Mouse (Mus musculus) embryonic facial prominence, embryonic 12.5 days (tissue): ENCODE results near the gene Eya2. TPM values are rescaled to one million over a fixed set of nuclear protein-coding genes. Genes with fewer than 3 reads are reported as not detected.
A peak's percentile ranks its signal among the peaks of the same experiment; 100 is the strongest.

Source experiments
- ATAC-seq: fragments of 200-750 bp; cut with Nextera tagmentation; 2 replicates; pipeline ENCODE4 v1.8.0; 2017; ENCODE audit not compliant: insufficient number of reproducible peaks, insufficient read depth, low FRiP score, low TSS enrichment
- H3K27ac ChIP-seq: fragments of 300-500 bp; sonication (generic); 2 replicates; pipeline ENCODE4 v1.5.1; 2016; ENCODE audit warnings: mild to moderate bottlenecking
- H3K27me3 ChIP-seq: fragments of 300-500 bp; sonication (generic); 2 replicates; pipeline ENCODE4 v1.6.1; 2016; ENCODE audit warnings: mild to moderate bottlenecking, moderate library complexity
- H3K36me3 ChIP-seq: fragments of 300-500 bp; sonication (generic); 2 replicates; pipeline ENCODE4 v1.6.1; 2016; ENCODE audit warnings: mild to moderate bottlenecking
- H3K4me1 ChIP-seq: fragments of 300-500 bp; sonication (generic); 2 replicates; pipeline ENCODE4 v1.6.1; 2016
- H3K4me2 ChIP-seq: fragments of 300-500 bp; sonication (generic); replicated peaks from 2 replicates; pipeline ENCODE4 v1.6.1; 2016; ENCODE audit warnings: mild to moderate bottlenecking, moderate library complexity
- H3K4me3 ChIP-seq: fragments of 300-500 bp; sonication (generic); 2 replicates; pipeline ENCODE4 v1.5.1; 2016; ENCODE audit warnings: mild to moderate bottlenecking
- H3K9ac ChIP-seq: fragments of 300-500 bp; sonication (generic); 2 replicates; pipeline ENCODE4 v1.6.1; 2016; ENCODE audit warnings: mild to moderate bottlenecking, moderate library complexity
- H3K9me3 ChIP-seq: fragments of 300-500 bp; sonication (generic); 2 replicates; pipeline ENCODE4 v1.6.1; 2016; ENCODE audit warnings: mild to moderate bottlenecking, moderate library complexity
- WGBS: fragments of 180-500 bp; shearing (Covaris S2); methylation state at CpG from one replicate; pipeline ENCODE4 v1.1.7; 2016; 5-methylcytosine and 5-hydroxymethylcytosine counted together
- polyA plus RNA-seq: library from polyadenylated mRNA; unstranded; fragments of >200 nt; fragmentation: Nextera tagmentation; extraction: Ambion mirVana; gene quantifications from 2 replicates; pipeline ENCODE4 v1.2.1, GENCODE M21; 2016

Eya2 gene
- polyA plus RNA-seq, 1 experiment from 2014 or later, result 22.5 TPM

DNA sequence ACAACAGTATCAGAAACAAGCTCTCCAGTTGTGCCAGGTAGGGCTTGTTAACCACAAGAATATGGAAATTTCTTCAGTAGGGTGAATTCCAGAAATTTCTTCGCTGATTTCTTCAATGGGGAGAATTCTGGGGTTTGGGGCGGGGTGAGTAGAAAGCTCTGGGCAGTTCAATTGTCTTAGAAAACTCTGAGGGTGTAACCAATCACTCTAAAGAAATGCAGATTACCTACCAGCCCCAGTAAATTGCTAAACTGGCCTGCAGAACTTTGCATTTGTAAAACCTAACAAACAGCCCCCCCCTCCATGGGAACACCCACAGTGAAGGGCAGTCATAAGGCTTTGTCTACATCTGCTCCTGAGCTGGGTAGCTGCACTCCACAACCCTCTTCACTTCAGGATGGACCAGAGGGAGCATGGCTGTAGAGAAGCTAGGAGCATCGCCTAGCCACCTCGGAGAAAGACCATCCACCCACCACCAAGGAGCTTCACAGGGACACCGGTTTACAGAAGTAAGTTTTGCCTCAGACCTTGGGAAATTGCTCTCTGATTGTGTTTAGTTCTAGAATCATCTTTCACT is 215.2 kb downstream of the Eya2 start:
- H3K9me3 ChIP-seq, result no peaks in the 10 kb centered on the region
- no peak for ATAC-seq
- no peak overlapping the region for H3K4me3 ChIP-seq
- H3K4me2 ChIP-seq, result no peak overlapping the region
- peaks cover 92% of the 10 kb centered on the region for H3K36me3 ChIP-seq
- 85% methylated on average over 5 of the region's 5 CpGs for WGBS
- H3K9ac ChIP-seq, result no peak overlapping the region
- no peak overlapping the region for H3K27ac ChIP-seq
- no peaks in the 10 kb centered on the region for H3K4me1 ChIP-seq
- H3K27me3 ChIP-seq, result no peaks in the 10 kb centered on the region

DNA sequence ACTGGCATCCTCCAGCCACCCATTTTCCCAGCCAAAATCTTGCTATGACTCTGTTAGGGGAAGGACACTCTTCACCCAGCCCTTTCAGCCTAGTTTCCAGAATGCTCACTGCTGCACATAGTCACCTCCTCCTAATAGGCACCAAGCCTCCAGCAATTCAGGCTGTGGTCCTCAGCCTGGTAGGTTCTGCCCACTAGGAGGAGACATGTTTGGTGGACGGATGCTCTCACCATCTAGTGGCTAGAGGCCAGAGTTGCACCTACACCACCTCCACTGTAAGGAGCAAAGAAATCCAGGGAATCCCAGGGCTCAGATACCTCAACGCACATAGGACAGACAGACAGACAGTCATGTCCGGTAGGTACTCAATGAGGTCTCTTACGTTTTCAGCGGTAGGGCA is 216.7 kb downstream of the Eya2 start:
- no peak overlapping the region for H3K4me2 ChIP-seq
- no peaks in the 10 kb centered on the region for H3K27me3 ChIP-seq
- no peak overlapping the region for H3K27ac ChIP-seq
- H3K4me1 ChIP-seq, result no peaks in the 10 kb centered on the region
- H3K9ac ChIP-seq, result no peak overlapping the region
- H3K9me3 ChIP-seq, result no peaks in the 10 kb centered on the region
- 57% methylated on average over 5 of the region's 5 CpGs for WGBS
- peaks cover 91% of the 10 kb centered on the region for H3K36me3 ChIP-seq
- no peak overlapping the region for H3K4me3 ChIP-seq
- no peak for ATAC-seq

DNA sequence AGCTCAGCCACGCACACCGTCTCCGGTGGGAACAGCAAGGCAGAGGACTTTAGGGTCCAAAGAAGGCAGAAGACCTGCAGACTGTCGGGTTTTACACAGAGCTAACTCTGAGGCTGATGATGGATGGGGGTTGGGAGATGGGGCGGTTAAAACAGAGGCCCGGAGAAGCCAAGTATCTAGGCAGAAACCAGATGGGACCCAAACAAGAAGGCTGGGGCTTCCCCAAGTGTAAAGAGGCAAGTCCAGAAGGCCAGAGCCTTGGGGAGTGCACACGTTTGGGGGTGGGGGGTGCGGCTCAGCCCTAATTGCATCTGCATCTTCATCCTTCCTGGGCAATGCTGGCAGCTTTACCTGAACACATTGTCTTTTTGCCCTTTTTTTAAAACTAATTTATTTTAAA is 218.1 kb downstream of the Eya2 start:
- no peak overlapping the region for H3K9ac ChIP-seq
- H3K36me3 ChIP-seq, result peaks cover 93% of the 10 kb centered on the region
- H3K27me3 ChIP-seq, result no peaks in the 10 kb centered on the region
- no peaks in the 10 kb centered on the region for H3K9me3 ChIP-seq
- no peak for ATAC-seq
- no peak overlapping the region for H3K4me3 ChIP-seq
- no peak overlapping the region for H3K4me2 ChIP-seq
- WGBS, result 80% methylated on average over 8 of the region's 8 CpGs
- no peak overlapping the region for H3K27ac ChIP-seq
- no peaks in the 10 kb centered on the region for H3K4me1 ChIP-seq

DNA sequence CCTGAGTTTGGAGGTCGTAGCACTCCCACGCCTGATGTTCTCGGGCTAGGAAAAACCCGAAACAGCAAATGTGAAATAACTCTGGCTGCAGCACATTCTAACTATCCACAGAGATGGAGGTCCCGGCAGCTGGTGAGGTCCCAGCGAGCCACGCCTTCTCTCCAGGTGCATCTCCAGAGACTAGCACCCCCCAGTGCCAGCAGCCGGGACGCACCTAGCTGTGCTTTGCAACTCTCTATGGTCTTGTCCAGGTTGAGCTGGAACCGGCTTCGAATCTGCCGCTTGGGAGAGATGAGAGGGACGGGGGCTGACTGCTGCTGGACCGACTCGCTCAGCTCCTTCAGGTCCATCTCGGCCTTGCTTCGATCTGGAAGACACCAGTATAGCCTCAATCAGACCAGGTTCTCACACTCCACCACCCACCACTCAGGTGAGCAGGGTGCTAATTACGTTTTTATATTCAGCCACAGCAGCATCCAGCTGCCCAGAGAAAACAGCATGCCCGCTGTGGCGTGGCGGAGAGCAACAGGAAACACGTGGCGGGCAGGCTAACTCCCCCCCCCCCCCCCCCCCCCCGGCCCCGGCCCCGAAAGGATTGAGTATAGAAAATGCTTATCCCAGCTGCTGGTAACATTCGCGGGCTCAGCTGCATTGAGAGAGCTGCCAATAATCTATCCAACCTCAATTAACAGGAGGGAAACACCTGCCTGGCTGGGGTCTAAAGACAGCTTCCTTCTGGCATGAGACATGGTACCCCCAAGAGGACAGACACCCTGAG is 220.5 kb downstream of the Eya2 start:
- no peak overlapping the region for H3K27ac ChIP-seq
- no peaks in the 10 kb centered on the region for H3K27me3 ChIP-seq
- WGBS, result 87% methylated on average over 25 of the region's 28 CpGs
- no peaks in the 10 kb centered on the region for H3K4me1 ChIP-seq
- peaks cover 86% of the 10 kb centered on the region for H3K36me3 ChIP-seq
- H3K4me2 ChIP-seq, result no peak overlapping the region
- H3K9me3 ChIP-seq, result no peaks in the 10 kb centered on the region
- H3K9ac ChIP-seq, result no peak overlapping the region
- H3K4me3 ChIP-seq, result no peak overlapping the region
- ATAC-seq, result no peak

DNA sequence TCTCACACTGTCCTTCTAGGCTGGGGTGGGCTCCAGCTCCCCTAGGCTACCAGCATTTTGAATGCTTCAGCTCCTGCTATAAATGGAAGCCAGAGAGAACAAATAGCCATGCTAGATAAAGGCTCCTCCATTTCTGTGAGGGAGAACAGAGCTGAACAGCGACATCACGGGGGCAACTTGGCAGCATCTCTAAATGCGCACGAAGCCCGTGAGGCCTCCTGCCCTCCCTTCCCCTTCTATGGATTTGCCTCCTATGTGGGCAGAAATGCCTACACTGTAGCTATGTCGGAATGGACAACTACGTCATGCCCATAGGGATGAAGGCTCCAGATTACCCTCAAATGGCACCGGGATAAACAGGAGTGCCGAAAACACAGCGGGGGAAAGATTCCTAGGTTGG is 222.6 kb downstream of the Eya2 start:
- H3K4me2 ChIP-seq, result no peak overlapping the region
- no peak overlapping the region for H3K9ac ChIP-seq
- no peak for ATAC-seq
- H3K27ac ChIP-seq, result no peak overlapping the region
- H3K9me3 ChIP-seq, result no peaks in the 10 kb centered on the region
- 93% methylated on average over 10 of the region's 10 CpGs for WGBS
- H3K4me3 ChIP-seq, result no peak overlapping the region
- H3K4me1 ChIP-seq, result no peaks in the 10 kb centered on the region
- no peaks in the 10 kb centered on the region for H3K27me3 ChIP-seq
- H3K36me3 ChIP-seq, result peaks cover 86% of the 10 kb centered on the region

DNA sequence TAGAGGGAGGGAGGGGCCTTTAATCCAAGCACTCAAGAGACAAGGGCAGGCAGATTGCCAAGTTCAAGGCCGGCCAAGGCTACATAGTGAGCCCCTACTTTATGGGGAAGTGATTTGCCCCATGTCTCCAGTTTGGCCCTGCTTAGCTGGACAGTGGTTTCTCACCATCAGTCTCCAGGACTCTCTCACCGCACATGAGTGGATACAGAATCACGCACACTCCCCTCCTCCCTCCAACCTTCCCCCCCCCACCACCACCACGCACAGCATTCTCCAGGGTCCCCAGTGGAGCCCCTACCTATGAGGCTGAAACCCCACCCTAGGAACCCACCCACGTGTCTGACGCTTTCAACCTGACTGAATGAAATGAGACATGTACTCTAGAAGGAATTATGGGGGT is 223.7 kb downstream of the Eya2 start:
- Histone ChIP-seq H3K9me3 (no peaks in the 10 kb centered on the region), H3K4me1 (no peaks in the 10 kb centered on the region), H3K4me2 (no peak overlapping the region), H3K27me3 (no peaks in the 10 kb centered on the region), H3K9ac (peak overlapping the region; percentile 24; the same call in 1 of the 2 replicates), H3K27ac (no peak overlapping the region), H3K4me3 (no peak overlapping the region), H3K36me3 (peaks cover 89% of the 10 kb centered on the region)
- ATAC-seq, result no peak
- WGBS, result 89% methylated on average over 6 of the region's 6 CpGs

DNA sequence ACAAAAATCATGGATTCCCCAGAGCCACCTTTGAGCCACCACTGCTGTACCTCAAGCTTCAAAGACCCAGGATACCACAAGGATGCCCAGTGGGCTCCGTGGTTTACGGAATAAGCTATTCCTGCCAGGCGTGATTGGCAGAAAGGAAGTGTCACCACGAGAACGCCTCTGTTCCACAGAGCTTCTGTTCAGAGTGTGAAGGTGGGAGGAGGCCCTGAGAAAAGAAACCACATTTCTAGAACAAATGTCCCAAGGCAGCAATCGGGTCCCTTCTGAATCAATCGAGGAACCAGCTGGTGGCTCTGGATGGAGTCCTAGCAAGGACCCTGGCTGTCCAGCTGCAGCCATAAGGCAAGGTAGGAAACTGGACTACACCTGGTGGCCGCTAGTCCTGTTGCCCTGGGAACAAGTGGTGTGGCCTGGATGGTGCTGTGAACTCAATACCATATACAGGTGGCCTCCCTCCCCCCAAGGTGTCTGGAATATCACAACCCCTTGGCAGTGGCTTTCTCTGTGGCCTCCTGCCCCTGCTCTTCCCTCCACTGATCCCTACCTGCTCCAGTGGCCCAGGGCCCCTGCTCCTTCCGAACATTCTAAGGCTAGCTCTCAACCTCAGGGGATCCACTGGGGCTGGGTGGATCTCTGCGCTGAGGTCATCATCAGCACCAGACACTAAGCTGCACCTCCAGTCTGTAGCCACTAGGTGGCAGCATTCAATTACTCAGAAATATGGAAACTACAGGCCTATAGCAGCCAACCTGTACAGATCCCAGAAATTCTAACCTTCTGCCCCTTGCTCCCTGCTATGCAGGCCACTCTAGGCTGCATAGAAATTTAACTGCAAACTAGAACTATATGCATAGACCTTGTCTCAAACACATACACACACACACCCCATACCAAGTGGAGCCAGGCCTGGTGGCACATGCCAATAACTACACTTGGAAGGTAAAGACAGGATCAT is 224.4 kb downstream of the Eya2 start:
- Histone ChIP-seq H3K9ac (no peak overlapping the region), H3K4me3 (no peak overlapping the region), H3K9me3 (no peaks in the 10 kb centered on the region), H3K4me1 (no peaks in the 10 kb centered on the region), H3K36me3 (peaks cover 88% of the 10 kb centered on the region), H3K27ac (no peak overlapping the region; the same call in 1 of the 2 replicates), H3K27me3 (no peaks in the 10 kb centered on the region), H3K4me2 (no peak overlapping the region)
- 0 out of 2 replicates have a peak, but pooled peaks have one; percentile 31 for ATAC-seq
- WGBS, result 83% methylated on average over 10 of the region's 10 CpGs

DNA sequence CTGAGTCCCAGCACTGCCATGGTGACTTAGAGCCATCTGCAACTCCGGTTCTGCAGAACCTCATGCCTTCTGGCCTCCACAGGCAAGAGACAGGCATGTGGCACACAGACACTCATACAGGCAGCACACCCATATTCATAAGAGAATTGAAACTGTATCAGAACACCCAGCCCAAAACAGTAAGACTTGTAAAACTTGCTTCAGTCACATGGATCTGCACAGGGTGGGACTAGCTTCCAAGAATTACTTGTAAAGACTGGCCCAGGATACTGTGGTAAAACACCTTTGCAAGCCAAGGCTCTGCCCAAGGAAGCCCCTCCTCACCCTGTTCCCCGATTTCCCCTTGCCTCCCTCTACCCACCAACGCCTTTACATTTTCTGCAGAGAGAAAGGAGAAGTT is 225.2 kb downstream of the Eya2 start:
- H3K4me2 ChIP-seq, result no peak overlapping the region
- H3K4me1 ChIP-seq, result no peaks in the 10 kb centered on the region
- peaks cover 88% of the 10 kb centered on the region for H3K36me3 ChIP-seq
- no peak overlapping the region for H3K9ac ChIP-seq
- WGBS, result 82% methylated on average over 3 of the region's 3 CpGs
- peak overlapping the region; percentile 23; the same call in 1 of the 2 replicates for H3K27ac ChIP-seq
- no peaks in the 10 kb centered on the region for H3K27me3 ChIP-seq
- ATAC-seq, result no peak
- no peaks in the 10 kb centered on the region for H3K9me3 ChIP-seq
- H3K4me3 ChIP-seq, result no peak overlapping the region

DNA sequence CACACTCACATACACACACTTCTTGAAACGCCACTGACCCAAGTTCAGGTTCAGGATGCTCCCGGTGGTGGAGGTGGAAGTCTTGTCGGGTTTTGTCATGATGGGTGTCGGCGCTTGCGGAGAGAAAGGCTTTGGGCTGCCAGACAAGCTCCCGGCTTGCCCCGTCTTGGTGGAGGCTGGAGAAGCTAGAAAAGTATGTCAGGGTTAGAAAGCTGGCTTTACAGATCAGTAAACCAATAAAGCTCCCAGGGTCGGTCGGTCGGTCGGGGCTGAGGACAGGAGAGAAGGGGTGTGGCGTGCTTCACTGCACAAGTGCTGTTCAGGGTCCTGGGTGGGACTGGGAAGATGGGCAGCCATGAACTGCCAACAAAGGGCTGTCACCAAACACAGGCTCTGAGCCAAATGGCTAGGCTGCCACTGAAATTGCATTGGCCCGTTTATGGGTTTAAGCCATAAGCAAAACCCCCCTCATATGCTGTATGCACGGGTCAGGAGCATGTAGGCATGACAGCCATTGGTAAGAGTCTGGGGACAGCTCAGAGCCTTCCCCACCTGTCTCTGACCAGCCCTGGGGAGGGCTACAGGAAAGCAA is 225.8 kb downstream of the Eya2 start:
- Histone ChIP-seq H3K36me3 (peaks cover 88% of the 10 kb centered on the region), H3K27me3 (no peaks in the 10 kb centered on the region), H3K27ac (0 out of 2 replicates have a peak overlapping the region, but pooled peaks have one; percentile 41), H3K9ac (no peak overlapping the region), H3K4me1 (no peaks in the 10 kb centered on the region), H3K4me2 (no peak overlapping the region), H3K4me3 (no peak overlapping the region), H3K9me3 (no peaks in the 10 kb centered on the region)
- WGBS, result 77% methylated on average over 15 of the region's 15 CpGs
- no peak for ATAC-seq
